Mouse (Mus musculus) cortical plate, adult 2 months (tissue): Measurements from ENCODE around the gene Sorbs1.

Experiments used
- CTCF ChIP-seq: fragments of 200-500 bp; IDR thresholded peaks from 2 replicates; pipeline ENCODE4 v1.5.1; 2011; ENCODE audit warnings: mild to moderate bottlenecking, control low read depth, low read length; ENCODE audit not compliant: insufficient read depth; ENCODE audit errors: extremely low read depth
- POLR2A ChIP-seq: fragments of 200-500 bp; IDR thresholded peaks from 2 replicates; pipeline ENCODE4 v1.6.1; 2011; ENCODE audit warnings: mild to moderate bottlenecking, low read length, control low read depth; ENCODE audit not compliant: insufficient read depth; ENCODE audit errors: extremely low read depth

- TF ChIP-seq POLR2A, result no peak
- no peak for TF ChIP-seq CTCF
Observed at GRCm38 (mm10) chr19:40298574-40298973, 215.0 kb downstream of the Sorbs1 start.
